Mouse (Mus musculus) urinary bladder, postnatal 25 days (tissue): Measurements from ENCODE around the gene Olfr1109.

Source experiments
- DNase-seq: peaks from one replicate; pipeline ENCODE4 v3.0.0; 2022; ENCODE audit warnings: low spot score

Olfr1109 gene

DNA sequence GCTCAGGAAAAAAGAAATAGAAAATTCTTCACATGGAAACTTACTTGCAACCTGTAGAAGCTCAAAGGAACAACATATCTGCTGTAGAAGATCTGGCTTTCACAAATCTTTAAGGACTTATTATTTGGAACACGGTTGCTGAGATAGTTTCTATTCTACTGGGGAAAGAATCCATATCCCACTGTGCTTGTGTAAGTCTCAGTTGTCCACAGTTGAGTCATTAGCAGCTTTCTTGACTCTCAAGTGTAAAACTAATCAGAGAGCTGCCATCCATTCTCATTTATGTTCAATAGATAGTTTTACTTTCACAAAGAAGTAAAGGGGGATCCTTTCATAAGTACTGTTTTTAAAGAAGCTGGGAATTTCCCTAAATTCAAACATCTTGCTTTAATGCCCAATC lies at the start of gene Olfr1109:
Gene Olfr1109, minus strand, starts transcription at position 101 of the 400 bp plus-strand sequence.
- no peak for DNase-seq

GRCm38 (mm10) chr2:87140200-87140599 lies 44.4 kb upstream of the Olfr1109 start, which contains the start of gene Olfr1110:
TSS of gene Olfr1110 (minus strand) at chr2:87140300.
- no peak for DNase-seq

- DNase-seq: no peak
These were observed 18.7 kb upstream of the Olfr1109 start, which contains the start of gene Olfr259 for GRCm38 (mm10) chr2:87114467-87114866. TSS of gene Olfr259 (minus strand) at chr2:87114567.

GRCm38 (mm10) chr2:87075717-87076116 lies 20.1 kb downstream of the Olfr1109 start, which contains the start of gene Olfr1107:
TSS of gene Olfr1107 (minus strand) at chr2:87075817.
- no peak for DNase-seq

DNA sequence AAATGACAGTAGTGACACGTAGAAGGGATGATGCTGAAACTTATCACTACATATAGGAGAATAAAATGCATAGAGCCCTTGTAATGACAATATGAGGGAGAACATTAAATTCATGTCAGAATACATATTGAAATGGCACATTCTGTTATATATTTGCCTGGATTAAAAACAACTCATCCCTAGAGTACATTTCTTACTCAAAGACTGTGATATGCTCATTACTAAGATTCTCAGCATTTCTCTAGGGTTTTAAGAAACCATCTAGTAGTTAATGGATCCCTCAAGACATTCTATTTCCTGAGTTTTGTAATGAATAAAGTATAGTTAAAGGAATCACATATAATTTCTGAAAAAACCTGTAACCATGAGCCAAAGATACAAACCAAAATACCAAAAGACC lies 43.6 kb downstream of the Olfr1109 start, which contains the start of gene Olfr1106:
Gene Olfr1106, minus strand, starts transcription at position 101 of the 400 bp plus-strand sequence.
- no peak for DNase-seq
